Mouse (Mus musculus) E14TG2a.4 (cell line): Measurements from ENCODE around the gene Chaf1b.

Experiments used
- H3K27me3 ChIP-seq: 2 replicates; pipeline ENCODE4 v1.6.1; 2014; ENCODE audit warnings: low read length, control low read depth; ENCODE audit not compliant: insufficient read depth
- H3K36me3 ChIP-seq: 2 replicates; pipeline ENCODE4 v1.6.1; 2014; ENCODE audit warnings: low read length, control low read depth; ENCODE audit not compliant: insufficient read depth
- H3K4me1 ChIP-seq: replicated peaks from 2 replicates; pipeline ENCODE4 v1.6.1; 2014; ENCODE audit warnings: low read depth, low read length, control low read depth
- H3K4me3 ChIP-seq: replicated peaks from 2 replicates; pipeline ENCODE4 v1.5.1; 2014; ENCODE audit warnings: mild to moderate bottlenecking, low read length
- H3K9me3 ChIP-seq: 2 replicates; pipeline ENCODE4 v1.6.1; 2014; ENCODE audit warnings: low read length, control low read depth
- CTCF ChIP-seq: conservative IDR thresholded peaks from 2 replicates; pipeline ENCODE4 v1.5.1; 2014; ENCODE audit warnings: low read length
- NANOG ChIP-seq: IDR thresholded peaks from 2 replicates; pipeline ENCODE4 v1.6.1; 2014; ENCODE audit warnings: borderline replicate concordance, low read length, mixed read lengths
- POU5F1 ChIP-seq: IDR thresholded peaks from 2 replicates; pipeline ENCODE4 v1.6.1; 2014; ENCODE audit warnings: low read length, borderline replicate concordance

Gene Chaf1b

GRCm38 (mm10) chr16:93909936-93910335 is 26.2 kb downstream of the Chaf1b start:
- Histone ChIP-seq H3K36me3 (peaks cover 16% of the 10 kb centered on the region), H3K4me1 (peaks cover 79% of the 10 kb centered on the region)

GRCm38 (mm10) chr16:93910735-93911665 is 27.3 kb downstream of the Chaf1b start:
- Histone ChIP-seq H3K27me3 (no peaks in the 10 kb centered on the region), H3K4me3 (peak overlapping the region; percentile 56), H3K36me3 (peaks cover 5% of the 10 kb centered on the region), H3K9me3 (no peaks in the 10 kb centered on the region), H3K4me1 (peaks cover 71% of the 10 kb centered on the region)
- TF ChIP-seq POU5F1 (no peak), CTCF (no peak), NANOG (no peak)

More at GRCm38 (mm10) chr16:93909936-93910335, 26.2 kb downstream of the Chaf1b start:
- no peak overlapping the region for H3K4me3 ChIP-seq
- H3K27me3 ChIP-seq: no peaks in the 10 kb centered on the region
- no peak for TF ChIP-seq NANOG
- TF ChIP-seq CTCF: no peak
- no peak for TF ChIP-seq POU5F1
- H3K9me3 ChIP-seq: no peaks in the 10 kb centered on the region

- no peaks in the 10 kb centered on the region for H3K9me3 ChIP-seq
- H3K27me3 ChIP-seq: no peaks in the 10 kb centered on the region
- H3K36me3 ChIP-seq: no peaks in the 10 kb centered on the region
- peaks cover 63% of the 10 kb centered on the region for H3K4me1 ChIP-seq
- TF ChIP-seq NANOG (no peak), CTCF (no peak), POU5F1 (no peak)
- no peak overlapping the region for H3K4me3 ChIP-seq
Measured at GRCm38 (mm10) chr16:93912158-93912557, 28.5 kb downstream of the Chaf1b start.

- TF ChIP-seq POU5F1 (no peak), NANOG (no peak), CTCF (no peak)
- H3K4me1 ChIP-seq: peaks cover 63% of the 10 kb centered on the region
Measured at GRCm38 (mm10) chr16:93912808-93913207, 29.1 kb downstream of the Chaf1b start.

GRCm38 (mm10) chr16:93913881-93914576 is 30.3 kb downstream of the Chaf1b start:
- no peak overlapping the region for H3K4me3 ChIP-seq
- no peak for TF ChIP-seq CTCF
- TF ChIP-seq POU5F1: no peak
- no peak for TF ChIP-seq NANOG
- H3K9me3 ChIP-seq: no peaks in the 10 kb centered on the region

More at GRCm38 (mm10) chr16:93912808-93913207, 29.1 kb downstream of the Chaf1b start:
- no peak overlapping the region for H3K4me3 ChIP-seq
- H3K9me3 ChIP-seq: no peaks in the 10 kb centered on the region
- H3K36me3 ChIP-seq: no peaks in the 10 kb centered on the region
- no peaks in the 10 kb centered on the region for H3K27me3 ChIP-seq

GRCm38 (mm10) chr16:93915338-93915849 is 31.7 kb downstream of the Chaf1b start:
- peaks cover 66% of the 10 kb centered on the region for H3K4me1 ChIP-seq
- no peaks in the 10 kb centered on the region for H3K36me3 ChIP-seq
- H3K4me3 ChIP-seq: no peak overlapping the region
- no peaks in the 10 kb centered on the region for H3K9me3 ChIP-seq
- peaks cover 9% of the 10 kb centered on the region for H3K27me3 ChIP-seq
- TF ChIP-seq NANOG (no peak), CTCF (peak; percentile 22; the same call in 1 of the 2 replicates), POU5F1 (no peak)

More at GRCm38 (mm10) chr16:93913881-93914576, 30.3 kb downstream of the Chaf1b start:
- Histone ChIP-seq H3K4me1 (peaks cover 65% of the 10 kb centered on the region), H3K36me3 (no peaks in the 10 kb centered on the region), H3K27me3 (no peaks in the 10 kb centered on the region)

- Histone ChIP-seq H3K9me3 (no peaks in the 10 kb centered on the region), H3K36me3 (no peaks in the 10 kb centered on the region), H3K4me3 (no peak overlapping the region), H3K27me3 (peaks cover 12% of the 10 kb centered on the region), H3K4me1 (peaks cover 59% of the 10 kb centered on the region)
- TF ChIP-seq POU5F1: no peak
- TF ChIP-seq CTCF: peak; percentile 60
Measured at GRCm38 (mm10) chr16:93917712-93918678, 34.3 kb downstream of the Chaf1b start.
